Mouse (Mus musculus): ENCODE data around the gene Tet2. TPM values are rescaled to one million over a fixed set of nuclear protein-coding genes. Genes with fewer than 3 reads are reported as not detected.

The Tet2 gene
- polyA plus RNA-seq, 1 experiment from 2014 or later: 15.0 TPM

- Histone ChIP-seq H3K27me3 (ENCODE audit: low read depth, poor library complexity, severe bottlenecking) (no peaks in the 10 kb centered on the region), H3K36me3 (peaks cover 32% of the 10 kb centered on the region), H3K4me1 (no peaks in the 10 kb centered on the region), H3K9me3 (replicated peaks) (no peaks in the 10 kb centered on the region), H3K27ac (no peak overlapping the region), H3K4me3 (no peak overlapping the region)
- DNase-seq (ENCODE audit: low spot score): no peak
- WGBS: 78% methylated on average over 3 of the region's 3 CpGs
Measured at GRCm38 (mm10) chr3:133508881-133509280, 36.1 kb downstream of the Tet2 start.

DNA sequence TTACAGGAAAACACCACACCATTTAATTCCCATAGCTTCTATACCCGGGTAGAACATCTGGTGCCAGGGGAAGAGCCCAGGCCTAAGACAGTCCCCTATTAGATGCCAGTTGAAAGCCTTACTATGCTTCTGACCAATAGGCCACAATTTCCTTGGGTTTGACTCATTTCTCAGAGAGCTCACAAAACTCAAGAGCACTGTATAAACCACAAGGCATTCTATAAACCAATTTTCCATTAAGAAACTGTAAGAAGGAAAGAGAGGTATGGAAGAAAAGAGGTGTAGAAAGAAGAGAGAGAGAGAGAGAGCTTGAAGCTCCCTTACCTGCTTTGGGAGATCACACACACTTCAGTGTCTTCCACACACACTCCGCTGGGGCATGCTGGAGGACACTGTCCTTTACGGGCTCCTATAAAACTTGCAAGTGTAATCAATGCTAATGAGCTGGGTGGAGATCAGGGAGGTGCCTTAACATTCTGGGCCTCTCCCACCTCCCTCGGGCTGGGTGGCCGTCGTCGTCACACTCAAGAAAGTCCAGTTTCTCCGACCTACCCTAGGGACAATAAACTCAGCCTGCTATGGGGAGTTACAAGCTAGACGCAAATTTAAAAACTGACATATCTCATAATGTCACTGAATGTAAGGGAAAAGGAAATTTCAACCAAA lies 38.5 kb downstream of the Tet2 start:
- 61% methylated on average over 9 of the region's 9 CpGs for WGBS
- Histone ChIP-seq H3K9me3 (replicated peaks) (no peaks in the 10 kb centered on the region), H3K4me1 (no peaks in the 10 kb centered on the region), H3K36me3 (peaks cover 11% of the 10 kb centered on the region), H3K4me3 (no peak overlapping the region), H3K27me3 (ENCODE audit: low read depth, poor library complexity, severe bottlenecking) (no peaks in the 10 kb centered on the region), H3K27ac (no peak overlapping the region)
- no peak for DNase-seq (ENCODE audit: low spot score)

- no peaks in the 10 kb centered on the region for H3K4me1 ChIP-seq
- WGBS: 93% methylated on average over 7 of the region's 7 CpGs
- H3K27me3 ChIP-seq (ENCODE audit: low read depth, poor library complexity, severe bottlenecking): no peaks in the 10 kb centered on the region
- H3K4me3 ChIP-seq: no peak overlapping the region
- H3K36me3 ChIP-seq: peaks cover 4% of the 10 kb centered on the region
- no peak overlapping the region for H3K27ac ChIP-seq
- no peak for DNase-seq (ENCODE audit: low spot score)
- H3K9me3 ChIP-seq (replicated peaks): no peaks in the 10 kb centered on the region
Measured at GRCm38 (mm10) chr3:133496953-133497352, 48.0 kb downstream of the Tet2 start.

DNA sequence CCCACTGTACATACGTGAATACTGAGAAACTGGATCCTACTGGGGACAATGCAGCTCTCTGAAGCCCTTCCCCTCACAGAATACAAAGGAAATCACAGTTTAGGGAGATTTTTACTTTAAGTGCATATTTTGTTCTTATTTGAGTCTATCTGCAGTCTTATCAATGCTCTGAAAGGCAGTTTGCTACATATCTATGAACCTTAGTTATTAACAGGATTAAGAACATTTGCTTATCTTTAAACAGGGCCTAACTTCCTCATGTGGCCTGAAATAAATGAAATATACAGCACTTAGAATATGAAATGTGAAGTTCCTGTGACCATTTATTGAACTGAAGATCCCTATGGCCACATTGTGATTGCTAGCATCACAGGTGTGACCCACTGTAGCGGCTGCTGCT lies 53.6 kb downstream of the Tet2 start:
- WGBS: 91% methylated on average over 2 of the region's 2 CpGs
- Histone ChIP-seq H3K9me3 (replicated peaks) (no peaks in the 10 kb centered on the region), H3K36me3 (peaks cover 34% of the 10 kb centered on the region), H3K27me3 (ENCODE audit: low read depth, poor library complexity, severe bottlenecking) (no peaks in the 10 kb centered on the region), H3K27ac (no peak overlapping the region), H3K4me3 (no peak overlapping the region), H3K4me1 (no peaks in the 10 kb centered on the region)
- no peak for DNase-seq (ENCODE audit: low spot score)

DNA sequence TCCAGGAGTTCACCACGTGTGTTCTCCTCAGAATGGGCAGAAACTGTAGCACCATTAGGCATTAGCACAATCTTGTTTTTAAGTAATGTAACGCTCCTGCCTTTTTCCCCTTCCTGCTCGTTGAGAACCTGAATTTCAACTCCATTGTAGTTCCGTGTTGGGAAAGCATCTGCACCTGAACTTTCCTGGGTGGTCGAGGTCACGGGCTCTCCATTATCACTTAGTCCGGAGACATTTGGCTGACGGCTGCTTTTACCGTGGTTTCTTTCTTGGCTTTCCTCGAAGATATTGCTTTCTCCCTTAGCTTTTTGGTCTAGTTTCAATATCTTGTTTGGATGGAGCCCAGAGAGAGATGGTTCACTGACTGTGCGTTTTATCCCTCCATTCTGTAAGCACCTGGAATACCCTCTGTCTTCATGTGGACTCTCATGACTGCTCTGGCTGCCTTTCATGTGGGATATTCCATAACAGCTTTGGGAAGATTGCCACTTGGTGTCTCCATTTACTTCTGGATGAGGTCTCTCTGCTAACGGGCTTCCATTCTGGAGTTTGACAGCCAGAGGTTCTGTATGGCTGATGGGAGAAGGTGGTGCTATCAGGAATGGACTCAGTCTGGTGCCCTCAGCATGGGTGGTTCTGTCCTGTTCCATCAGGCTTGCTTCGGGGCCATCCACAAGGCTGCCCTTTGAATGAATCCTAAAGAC lies 56.8 kb downstream of the Tet2 start:
- Histone ChIP-seq H3K4me1 (no peaks in the 10 kb centered on the region), H3K4me3 (no peak overlapping the region), H3K27ac (no peak overlapping the region), H3K9me3 (replicated peaks) (no peaks in the 10 kb centered on the region), H3K36me3 (peaks cover 52% of the 10 kb centered on the region), H3K27me3 (ENCODE audit: low read depth, poor library complexity, severe bottlenecking) (no peaks in the 10 kb centered on the region)
- WGBS: 94% methylated on average over 13 of the region's 13 CpGs
- DNase-seq (ENCODE audit: low spot score): no peak

DNA sequence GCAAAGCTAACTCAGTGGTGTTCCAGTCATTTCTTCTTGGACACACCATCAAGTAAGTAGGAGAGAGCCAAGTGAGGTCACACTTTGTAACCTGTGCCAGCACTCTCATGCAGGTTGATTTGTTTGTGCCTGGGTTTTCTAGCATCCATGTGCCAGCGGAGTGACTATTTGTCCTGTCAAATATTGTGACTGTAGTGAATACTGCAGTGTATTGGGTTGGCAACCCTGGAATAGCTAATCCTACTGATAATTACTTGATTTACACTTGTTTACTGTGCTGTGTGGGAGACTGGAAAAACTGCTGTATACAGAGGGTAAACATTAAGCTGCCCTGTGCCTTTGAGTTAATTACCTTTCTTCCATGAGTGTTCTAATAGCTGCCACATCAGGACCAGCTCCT lies 62.1 kb downstream of the Tet2 start:
- Histone ChIP-seq H3K4me3 (no peak overlapping the region), H3K36me3 (peaks cover 57% of the 10 kb centered on the region), H3K9me3 (replicated peaks) (no peaks in the 10 kb centered on the region), H3K27me3 (ENCODE audit: low read depth, poor library complexity, severe bottlenecking) (no peaks in the 10 kb centered on the region), H3K27ac (no peak overlapping the region), H3K4me1 (no peaks in the 10 kb centered on the region)
- 97% methylated on average over 1 of the region's 1 CpGs for WGBS
- no peak for DNase-seq (ENCODE audit: low spot score)

DNA sequence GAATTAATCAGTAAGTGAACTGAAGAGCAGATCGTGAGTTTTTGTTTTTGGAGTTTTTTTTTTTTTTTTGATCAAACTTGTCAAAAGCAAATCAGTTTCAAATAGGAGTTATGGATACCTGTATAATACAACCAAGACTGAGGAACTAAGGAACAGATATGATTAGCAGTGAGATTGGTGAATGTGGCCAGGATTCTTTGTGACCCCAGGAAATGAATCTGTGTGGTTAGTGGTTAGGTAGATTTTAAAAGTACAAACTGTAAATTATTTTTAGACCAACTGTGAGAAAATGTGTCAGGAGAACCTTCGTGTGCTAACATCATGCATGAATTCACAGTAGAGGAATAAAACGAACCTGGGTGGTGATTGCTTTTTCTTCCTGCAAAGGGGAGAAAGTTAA lies 66.0 kb downstream of the Tet2 start:
- H3K27me3 ChIP-seq (ENCODE audit: low read depth, poor library complexity, severe bottlenecking): no peaks in the 10 kb centered on the region
- no peak for DNase-seq (ENCODE audit: low spot score)
- no peaks in the 10 kb centered on the region for H3K4me1 ChIP-seq
- peaks cover 37% of the 10 kb centered on the region for H3K36me3 ChIP-seq
- no peak overlapping the region for H3K4me3 ChIP-seq
- WGBS: 92% methylated on average over 3 of the region's 3 CpGs
- no peak overlapping the region for H3K27ac ChIP-seq
- H3K9me3 ChIP-seq (replicated peaks): no peaks in the 10 kb centered on the region

- no peak overlapping the region for H3K4me3 ChIP-seq
- no peaks in the 10 kb centered on the region for H3K9me3 ChIP-seq (replicated peaks)
- H3K27ac ChIP-seq: no peak overlapping the region
- H3K4me1 ChIP-seq: no peaks in the 10 kb centered on the region
- no peak for DNase-seq (ENCODE audit: low spot score)
- peaks cover 48% of the 10 kb centered on the region for H3K36me3 ChIP-seq
- 89% methylated on average over 1 of the region's 1 CpGs for WGBS
- no peaks in the 10 kb centered on the region for H3K27me3 ChIP-seq (ENCODE audit: low read depth, poor library complexity, severe bottlenecking)
Measured at GRCm38 (mm10) chr3:133473781-133474180, 71.2 kb downstream of the Tet2 start.

- H3K4me1 ChIP-seq: no peaks in the 10 kb centered on the region
- peaks cover 72% of the 10 kb centered on the region for H3K36me3 ChIP-seq
- H3K9me3 ChIP-seq (replicated peaks): no peaks in the 10 kb centered on the region
- WGBS: 93% methylated on average over 4 of the region's 4 CpGs
- H3K27ac ChIP-seq: no peak overlapping the region
- H3K4me3 ChIP-seq: no peak overlapping the region
- no peak for DNase-seq (ENCODE audit: low spot score)
- no peaks in the 10 kb centered on the region for H3K27me3 ChIP-seq (ENCODE audit: low read depth, poor library complexity, severe bottlenecking)
Measured at GRCm38 (mm10) chr3:133471101-133471500, 73.8 kb downstream of the Tet2 start.

GRCm38 (mm10) chr3:133468883-133469282 lies 76.1 kb downstream of the Tet2 start:
- H3K36me3 ChIP-seq: peaks cover 60% of the 10 kb centered on the region
- no peak overlapping the region for H3K4me3 ChIP-seq
- 96% methylated on average over 7 of the region's 7 CpGs for WGBS
- DNase-seq (ENCODE audit: low spot score): no peak
- no peak overlapping the region for H3K27ac ChIP-seq
- no peaks in the 10 kb centered on the region for H3K27me3 ChIP-seq (ENCODE audit: low read depth, poor library complexity, severe bottlenecking)
- no peaks in the 10 kb centered on the region for H3K4me1 ChIP-seq
- H3K9me3 ChIP-seq (replicated peaks): no peaks in the 10 kb centered on the region

- peaks cover 29% of the 10 kb centered on the region for H3K36me3 ChIP-seq
- WGBS: 97% methylated on average over 3 of the region's 3 CpGs
Measured at GRCm38 (mm10) chr3:133463233-133463632, 81.7 kb downstream of the Tet2 start.

DNA sequence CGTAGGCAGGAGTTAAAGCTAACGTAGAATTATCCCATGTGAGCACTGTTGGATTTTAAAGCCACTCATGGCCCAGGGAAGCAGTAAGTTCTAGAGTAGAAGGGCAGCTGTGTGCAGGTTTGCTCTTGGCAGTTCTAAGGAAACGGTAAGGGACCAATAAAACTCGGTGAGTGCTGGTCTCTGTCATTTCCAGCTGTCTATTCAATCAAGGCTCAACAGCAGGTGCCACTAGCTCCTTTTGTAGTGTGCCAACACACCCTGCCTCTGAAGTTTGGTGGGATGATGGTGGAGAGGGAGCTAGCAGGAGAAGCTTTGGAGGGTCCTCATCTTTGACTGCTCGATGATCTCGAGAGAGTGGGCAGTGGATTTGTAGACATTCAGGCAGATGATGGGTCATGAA lies 82.5 kb downstream of the Tet2 start:
- no peak for DNase-seq (ENCODE audit: low spot score)
- H3K4me3 ChIP-seq: no peak overlapping the region
- H3K27me3 ChIP-seq (ENCODE audit: low read depth, poor library complexity, severe bottlenecking): no peaks in the 10 kb centered on the region
- peaks cover 21% of the 10 kb centered on the region for H3K36me3 ChIP-seq
- no peaks in the 10 kb centered on the region for H3K9me3 ChIP-seq (replicated peaks)
- no peak overlapping the region for H3K27ac ChIP-seq
- 0 out of 2 replicates have a peak, but pooled peaks cover 3% of the 10 kb centered on the region for H3K4me1 ChIP-seq
- WGBS: 89% methylated on average over 6 of the region's 6 CpGs

More at GRCm38 (mm10) chr3:133463233-133463632, 81.7 kb downstream of the Tet2 start:
- Histone ChIP-seq H3K27ac (no peak overlapping the region), H3K27me3 (ENCODE audit: low read depth, poor library complexity, severe bottlenecking) (no peaks in the 10 kb centered on the region), H3K4me3 (no peak overlapping the region), H3K4me1 (0 out of 2 replicates have a peak, but pooled peaks cover 3% of the 10 kb centered on the region), H3K9me3 (replicated peaks) (no peaks in the 10 kb centered on the region)
- no peak for DNase-seq (ENCODE audit: low spot score)

DNA sequence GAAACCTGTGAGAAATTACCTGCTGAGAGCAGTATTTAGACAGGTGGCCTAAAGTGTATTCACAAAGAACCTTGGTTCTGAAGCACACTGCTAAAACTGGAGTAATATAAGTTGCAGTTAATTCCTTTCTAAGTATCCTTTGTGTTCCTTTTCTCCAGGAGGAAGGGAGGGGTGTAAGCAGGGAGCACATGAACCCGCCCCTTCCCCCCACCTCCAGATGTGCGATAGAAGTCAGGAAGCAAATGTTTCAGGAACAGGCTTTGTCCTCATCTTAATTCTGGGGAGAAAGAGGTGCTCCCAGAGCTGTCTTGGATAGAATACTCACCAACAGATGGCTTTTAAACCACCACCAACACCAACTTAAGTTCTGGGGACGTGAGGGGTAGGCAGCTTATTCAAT lies 82.9 kb downstream of the Tet2 start:
- H3K27me3 ChIP-seq (ENCODE audit: low read depth, poor library complexity, severe bottlenecking): no peaks in the 10 kb centered on the region
- H3K36me3 ChIP-seq: peaks cover 17% of the 10 kb centered on the region
- no peak overlapping the region for H3K4me3 ChIP-seq
- WGBS: 73% methylated on average over 3 of the region's 3 CpGs
- no peaks in the 10 kb centered on the region for H3K9me3 ChIP-seq (replicated peaks)
- no peak overlapping the region for H3K27ac ChIP-seq
- H3K4me1 ChIP-seq: 0 out of 2 replicates have a peak, but pooled peaks cover 3% of the 10 kb centered on the region
- no peak for DNase-seq (ENCODE audit: low spot score)
